Mouse (Mus musculus): Measurements from ENCODE around the gene Zfp3. TPM values are rescaled to one million over a fixed set of nuclear protein-coding genes. Genes with fewer than 3 reads are reported as not detected.

The Zfp3 gene
- total RNA-seq, 1 experiment from 2014 or later = 3.7 TPM

DNA sequence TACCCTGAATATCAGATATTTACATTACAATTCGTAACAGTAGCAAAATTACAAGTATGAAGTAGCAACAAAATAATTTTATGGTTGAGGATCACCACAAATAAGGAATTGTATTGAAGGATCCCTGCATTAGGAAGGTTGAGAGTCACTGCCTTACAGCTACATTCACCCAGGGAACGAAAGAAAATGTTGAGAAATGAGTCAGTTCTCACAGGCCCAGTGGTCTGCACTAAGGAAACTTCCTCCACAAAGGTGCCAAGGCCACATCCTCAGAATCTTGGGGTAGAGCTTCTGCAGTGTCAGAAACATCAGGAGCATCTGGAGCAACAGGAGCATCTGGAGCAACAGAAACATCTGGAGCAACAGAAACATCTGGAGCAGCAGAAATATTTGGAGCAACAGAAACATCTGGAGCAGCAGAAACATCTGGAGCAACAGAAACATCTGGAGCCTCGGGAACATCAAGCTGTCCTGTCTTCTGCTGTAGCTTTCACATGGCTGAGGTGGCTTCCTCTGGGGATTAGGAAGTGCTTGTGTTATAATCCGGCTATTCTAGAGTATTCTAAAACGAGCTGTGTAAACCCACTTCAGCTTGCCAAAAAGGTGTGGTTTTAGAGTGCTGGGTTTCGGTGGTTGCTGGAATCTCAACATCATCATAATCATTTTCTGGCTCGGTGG, 27.0 kb downstream of the Zfp3 start:
- no peak for ATAC-seq (replicated peaks in 1 of 2; ENCODE audit: insufficient read depth in 1 of 2, low FRiP score in 2 of 2, low TSS enrichment in 1 of 2, low read depth in 1 of 2, poor library complexity in 2 of 2, severe bottlenecking in 2 of 2)

DNA sequence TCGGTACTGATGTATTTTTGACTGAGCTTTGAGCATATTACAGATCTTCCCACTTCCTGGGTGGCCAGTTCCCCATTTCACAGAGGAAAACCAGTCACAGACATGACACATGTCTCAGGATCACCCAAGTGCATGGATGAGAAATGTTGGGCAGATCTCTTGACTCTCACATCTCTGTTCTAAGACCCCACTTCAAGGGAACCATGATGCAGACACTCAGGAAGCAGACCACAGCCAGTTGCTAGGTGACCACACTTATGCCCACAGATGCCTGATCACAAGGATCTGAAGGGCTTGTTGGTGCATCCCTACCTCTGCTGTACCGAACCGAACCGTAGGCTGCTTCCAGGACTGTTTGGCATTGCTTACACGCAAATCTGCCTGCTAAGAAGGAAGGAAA, 27.7 kb downstream of the Zfp3 start:
- no peak for ATAC-seq (replicated peaks in 1 of 2; ENCODE audit: insufficient read depth in 1 of 2, low FRiP score in 2 of 2, low TSS enrichment in 1 of 2, low read depth in 1 of 2, poor library complexity in 2 of 2, severe bottlenecking in 2 of 2)

GRCm38 (mm10) chr11:70792409-70792808, 28.4 kb downstream of the Zfp3 start:
- no peak for ATAC-seq (replicated peaks in 1 of 2; ENCODE audit: insufficient read depth in 1 of 2, low FRiP score in 2 of 2, low TSS enrichment in 1 of 2, low read depth in 1 of 2, poor library complexity in 2 of 2, severe bottlenecking in 2 of 2)

DNA sequence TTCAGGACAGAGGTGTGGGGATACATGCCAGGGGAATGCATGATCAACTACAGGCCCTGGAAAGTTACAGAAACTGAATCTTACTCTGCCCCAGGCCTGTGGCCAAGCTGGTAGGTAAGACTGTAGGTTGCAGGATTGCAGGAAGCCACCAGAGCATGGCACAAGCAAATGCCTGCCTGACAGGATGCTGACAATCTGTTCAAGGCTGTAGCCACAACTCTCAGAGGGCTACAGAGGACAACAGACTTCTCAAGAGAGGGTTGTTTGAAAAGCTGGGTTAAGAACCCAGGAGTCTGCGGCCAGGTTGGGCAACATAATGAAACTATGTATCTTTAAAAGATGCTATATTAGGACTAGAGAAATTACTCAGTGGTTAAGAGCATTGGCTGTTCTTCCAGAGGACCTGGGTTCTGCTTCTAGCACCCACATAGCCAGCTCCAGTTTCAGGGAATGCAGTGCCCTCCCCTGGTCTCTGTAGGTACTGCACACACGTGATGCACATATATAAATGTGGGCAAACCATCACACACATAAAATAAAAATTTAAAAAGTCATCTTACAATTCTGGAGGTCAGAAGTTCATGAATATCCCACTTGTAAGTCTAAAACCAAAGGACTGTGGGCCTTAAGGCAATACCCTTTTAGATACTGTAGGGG, 38.3 kb downstream of the Zfp3 start:
- no peak for ATAC-seq (replicated peaks in 1 of 2; ENCODE audit: insufficient read depth in 1 of 2, low FRiP score in 2 of 2, low TSS enrichment in 1 of 2, low read depth in 1 of 2, poor library complexity in 2 of 2, severe bottlenecking in 2 of 2)

GRCm38 (mm10) chr11:70802865-70803261, 38.9 kb downstream of the Zfp3 start:
- ATAC-seq (replicated peaks in 1 of 2; ENCODE audit: insufficient read depth in 1 of 2, low FRiP score in 2 of 2, low TSS enrichment in 1 of 2, low read depth in 1 of 2, poor library complexity in 2 of 2, severe bottlenecking in 2 of 2) = no peak

GRCm38 (mm10) chr11:70803711-70804200, 39.7 kb downstream of the Zfp3 start:
- peak; percentile 85 to 89 for ATAC-seq (replicated peaks in 1 of 2; ENCODE audit: insufficient read depth in 1 of 2, low FRiP score in 2 of 2, low TSS enrichment in 1 of 2, low read depth in 1 of 2, poor library complexity in 2 of 2, severe bottlenecking in 2 of 2)

- no peak for ATAC-seq (replicated peaks in 1 of 2; ENCODE audit: insufficient read depth in 1 of 2, low FRiP score in 2 of 2, low TSS enrichment in 1 of 2, low read depth in 1 of 2, poor library complexity in 2 of 2, severe bottlenecking in 2 of 2)
Observed at GRCm38 (mm10) chr11:70804395-70804794, 40.4 kb downstream of the Zfp3 start.

DNA sequence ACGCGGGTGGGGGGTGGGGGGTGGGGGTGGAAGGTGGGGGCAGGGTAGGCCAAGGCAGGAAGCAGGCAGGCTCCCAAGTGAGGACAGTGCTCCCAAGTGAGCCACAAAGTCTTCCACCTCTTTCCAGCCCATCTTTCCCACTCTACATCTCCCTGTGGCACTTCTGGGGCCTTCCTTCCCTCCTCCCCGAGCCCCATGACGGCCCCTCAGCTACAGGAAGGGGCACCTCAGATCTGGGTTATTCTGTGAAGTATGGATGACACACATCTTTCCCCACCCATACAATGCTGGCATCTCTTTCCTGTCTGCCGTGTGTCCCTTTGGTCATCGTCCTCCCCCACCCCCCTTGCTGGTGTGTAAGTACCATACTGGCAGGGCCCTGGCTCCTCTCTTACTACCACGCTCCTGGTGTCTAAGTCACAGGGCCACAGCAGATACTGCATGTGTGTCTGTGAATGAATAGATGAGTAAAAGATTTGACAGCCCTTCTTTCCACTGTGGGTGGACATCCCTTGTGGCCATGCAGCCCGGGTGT, 41.7 kb downstream of the Zfp3 start:
- ATAC-seq (replicated peaks in 1 of 2; ENCODE audit: insufficient read depth in 1 of 2, low FRiP score in 2 of 2, low TSS enrichment in 1 of 2, low read depth in 1 of 2, poor library complexity in 2 of 2, severe bottlenecking in 2 of 2) = no peak

DNA sequence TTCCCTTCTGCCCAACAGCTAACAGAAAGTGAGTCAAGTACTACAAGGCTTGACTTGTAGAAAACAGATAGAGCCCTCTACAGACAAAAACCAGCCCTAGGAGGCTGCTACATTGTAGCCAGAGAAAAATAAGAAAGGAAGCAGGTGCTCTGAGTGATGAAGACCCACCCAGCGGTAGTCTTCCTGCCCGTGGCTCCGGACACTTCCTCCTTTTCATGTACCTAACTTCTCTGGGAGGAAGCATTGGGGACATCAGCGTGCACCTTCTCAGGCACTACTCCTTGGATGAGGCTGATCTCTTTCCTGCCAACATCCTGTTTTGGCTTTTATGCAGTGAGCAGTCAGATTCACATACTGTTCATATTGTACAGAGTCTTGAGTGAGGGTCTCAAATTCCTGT, 42.7 kb downstream of the Zfp3 start:
- ATAC-seq (replicated peaks in 1 of 2; ENCODE audit: insufficient read depth in 1 of 2, low FRiP score in 2 of 2, low TSS enrichment in 1 of 2, low read depth in 1 of 2, poor library complexity in 2 of 2, severe bottlenecking in 2 of 2) = 0 out of 4 replicates have a peak, but pooled peaks of 1 of the 2 experiments have one; percentile 12

GRCm38 (mm10) chr11:70807630-70808029, 43.6 kb downstream of the Zfp3 start:
- no peak for ATAC-seq (replicated peaks in 1 of 2; ENCODE audit: insufficient read depth in 1 of 2, low FRiP score in 2 of 2, low TSS enrichment in 1 of 2, low read depth in 1 of 2, poor library complexity in 2 of 2, severe bottlenecking in 2 of 2)

DNA sequence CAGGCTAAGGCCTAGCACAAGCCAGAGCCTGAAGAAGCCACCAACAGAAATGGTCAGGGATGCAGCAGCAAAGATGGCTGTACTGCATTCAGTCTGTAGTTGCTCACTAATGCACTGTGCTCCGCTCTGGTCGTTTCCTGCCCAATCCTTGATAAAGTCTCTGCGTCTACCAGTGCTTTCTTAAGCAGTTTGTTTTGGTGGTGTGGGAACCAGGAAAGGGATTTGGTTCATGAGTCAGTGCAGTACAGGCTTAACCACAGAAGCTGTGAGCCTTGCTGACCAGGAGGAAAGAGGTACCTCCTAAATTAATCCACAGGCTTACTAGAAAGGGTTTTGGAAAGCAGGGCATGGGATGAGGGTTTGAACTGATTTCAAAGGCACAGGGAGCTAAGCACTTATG, 44.1 kb downstream of the Zfp3 start:
- ATAC-seq (replicated peaks in 1 of 2; ENCODE audit: insufficient read depth in 1 of 2, low FRiP score in 2 of 2, low TSS enrichment in 1 of 2, low read depth in 1 of 2, poor library complexity in 2 of 2, severe bottlenecking in 2 of 2) = no peak

- no peak for ATAC-seq (replicated peaks in 1 of 2; ENCODE audit: insufficient read depth in 1 of 2, low FRiP score in 2 of 2, low TSS enrichment in 1 of 2, low read depth in 1 of 2, poor library complexity in 2 of 2, severe bottlenecking in 2 of 2)
Observed at GRCm38 (mm10) chr11:70809011-70809410, 45.0 kb downstream of the Zfp3 start.

DNA sequence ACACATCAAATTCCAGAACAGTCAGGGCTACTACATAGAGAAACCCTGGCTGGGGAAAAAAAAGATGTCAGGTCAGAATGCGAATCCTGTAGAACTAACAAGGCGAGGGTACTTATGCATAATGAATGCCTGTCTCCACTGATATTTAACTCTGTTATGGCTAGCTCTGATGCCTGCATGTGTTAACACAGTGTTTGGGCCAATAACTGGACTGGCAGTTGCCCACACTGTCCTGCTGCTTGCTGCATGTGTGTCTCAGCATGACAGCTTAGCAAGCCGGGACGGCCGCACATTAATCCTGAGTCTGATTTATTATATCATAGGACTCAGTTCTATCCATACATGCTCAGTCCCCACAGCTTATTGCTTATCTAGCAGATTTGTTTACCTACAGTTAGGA, 47.0 kb downstream of the Zfp3 start:
- no peak for ATAC-seq (replicated peaks in 1 of 2; ENCODE audit: insufficient read depth in 1 of 2, low FRiP score in 2 of 2, low TSS enrichment in 1 of 2, low read depth in 1 of 2, poor library complexity in 2 of 2, severe bottlenecking in 2 of 2)

DNA sequence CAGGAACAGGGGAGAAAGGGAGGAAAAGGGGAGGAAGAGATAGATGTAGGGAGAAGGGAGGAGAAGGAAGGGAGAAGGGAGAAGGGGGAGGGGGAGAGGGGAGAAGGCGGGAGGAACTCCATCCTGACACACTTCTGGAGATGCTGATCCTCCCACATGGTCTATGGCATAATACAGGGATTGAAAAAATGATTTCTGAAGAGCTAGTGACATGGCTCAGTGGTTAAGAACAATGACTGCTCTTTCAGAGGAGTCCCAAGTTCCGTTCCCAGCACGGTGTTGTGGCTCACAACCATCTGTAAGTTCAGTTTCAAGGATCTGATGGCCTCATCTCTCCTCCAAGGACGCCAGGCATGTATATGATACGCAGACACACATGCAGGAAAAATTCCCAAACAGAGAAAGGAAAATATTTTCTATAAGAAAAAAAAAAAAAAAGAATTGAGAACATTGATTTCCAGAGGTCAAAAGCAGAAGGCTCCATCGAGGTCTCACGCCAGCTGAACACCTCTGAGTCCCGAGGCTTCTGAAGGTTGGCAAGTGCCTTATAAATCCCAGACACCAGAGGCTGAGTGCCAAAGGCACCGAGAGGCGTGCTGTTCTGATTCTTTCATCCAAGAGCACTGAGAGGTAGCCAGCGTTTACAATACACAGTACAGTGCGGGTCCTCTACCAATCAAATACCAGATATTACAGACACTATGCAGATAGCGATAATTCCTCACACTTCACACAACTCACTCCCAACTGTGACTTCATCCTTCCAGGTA, 47.6 kb downstream of the Zfp3 start:
- no peak for ATAC-seq (replicated peaks in 1 of 2; ENCODE audit: insufficient read depth in 1 of 2, low FRiP score in 2 of 2, low TSS enrichment in 1 of 2, low read depth in 1 of 2, poor library complexity in 2 of 2, severe bottlenecking in 2 of 2)

DNA sequence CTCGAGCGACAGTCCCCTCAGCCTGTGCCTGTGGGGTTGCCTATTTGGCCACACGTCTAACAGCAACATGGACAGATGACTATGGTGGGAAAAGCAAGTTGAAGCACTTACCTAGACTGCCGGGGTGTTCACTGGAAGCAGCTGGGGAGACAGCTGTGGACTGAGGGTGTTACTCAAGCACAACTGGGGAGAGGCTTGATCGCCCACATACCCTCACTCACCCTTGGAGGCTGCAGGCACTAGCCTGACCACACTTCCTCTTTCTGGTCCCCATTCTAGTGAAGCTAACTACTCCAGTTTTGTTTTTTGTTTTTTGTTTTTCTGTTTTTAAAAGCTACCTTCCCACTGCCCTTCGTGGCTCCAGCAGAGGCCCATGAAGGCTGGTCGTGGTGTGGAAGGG, 48.4 kb downstream of the Zfp3 start, which contains the start of gene Scimp:
Gene Scimp (minus strand): TSS at position 222 of the 400 bp plus-strand sequence.
- peak; percentile 84 to 88 for ATAC-seq (replicated peaks in 1 of 2; ENCODE audit: insufficient read depth in 1 of 2, low FRiP score in 2 of 2, low TSS enrichment in 1 of 2, low read depth in 1 of 2, poor library complexity in 2 of 2, severe bottlenecking in 2 of 2)

DNA sequence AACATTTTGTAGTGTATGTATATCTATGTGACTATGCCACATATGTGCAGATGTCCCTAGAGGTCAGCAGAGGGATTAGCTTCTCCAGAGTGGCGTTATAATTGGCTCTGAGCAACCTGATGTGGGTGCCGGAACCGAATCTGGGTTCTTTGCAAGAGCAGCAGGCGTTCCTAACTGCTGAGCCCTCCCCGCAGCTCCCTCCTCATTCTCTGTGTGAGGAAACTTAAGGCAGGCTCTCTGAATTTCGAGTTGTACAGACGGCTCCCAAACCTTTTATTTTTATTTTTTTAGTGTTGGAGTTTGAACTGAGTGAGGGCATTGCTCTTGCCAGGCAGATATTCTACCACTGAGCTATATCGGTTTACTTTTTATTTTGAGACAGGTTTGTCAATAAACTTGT, 51.1 kb downstream of the Zfp3 start:
- no peak for ATAC-seq (replicated peaks in 1 of 2; ENCODE audit: insufficient read depth in 1 of 2, low FRiP score in 2 of 2, low TSS enrichment in 1 of 2, low read depth in 1 of 2, poor library complexity in 2 of 2, severe bottlenecking in 2 of 2)

DNA sequence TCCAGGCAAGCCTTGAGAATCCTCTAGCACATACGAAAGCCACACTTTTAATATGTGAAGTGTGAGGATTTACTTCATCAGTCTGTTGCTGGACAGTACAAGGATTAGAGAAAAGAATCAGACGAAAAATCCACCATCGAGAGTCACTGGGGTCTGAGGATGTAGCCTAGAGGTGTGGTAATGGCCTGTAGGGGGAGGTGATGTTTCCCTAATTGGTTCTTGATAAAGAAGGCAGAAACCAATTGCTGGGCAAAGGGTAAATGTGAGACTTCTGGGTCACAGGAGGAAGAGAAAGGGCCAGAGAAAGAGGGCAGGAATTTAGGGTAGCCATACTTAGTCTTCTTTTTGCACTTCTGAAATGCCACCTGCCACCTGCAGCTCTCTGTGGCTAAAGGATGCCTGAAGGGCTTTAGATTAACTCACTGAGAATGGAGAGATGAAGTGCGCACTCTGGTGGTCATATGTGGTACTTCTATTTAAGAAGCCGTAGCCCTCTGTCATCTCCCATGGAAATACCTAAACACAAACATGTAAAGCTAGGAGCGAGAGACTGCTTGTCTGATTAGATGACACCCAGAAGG, 51.6 kb downstream of the Zfp3 start:
- ATAC-seq (replicated peaks in 1 of 2; ENCODE audit: insufficient read depth in 1 of 2, low FRiP score in 2 of 2, low TSS enrichment in 1 of 2, low read depth in 1 of 2, poor library complexity in 2 of 2, severe bottlenecking in 2 of 2) = peak; percentile 72 to 82

- ATAC-seq (replicated peaks in 1 of 2; ENCODE audit: insufficient read depth in 1 of 2, low FRiP score in 2 of 2, low TSS enrichment in 1 of 2, low read depth in 1 of 2, poor library complexity in 2 of 2, severe bottlenecking in 2 of 2) = no peak
Observed at GRCm38 (mm10) chr11:70816770-70817169, 52.8 kb downstream of the Zfp3 start.

Measured in hematopoietic stem cell, adult 5-6 weeks (primary cell).